Mouse (Mus musculus): ENCODE results near the gene Adam15. TPM values are rescaled to one million over a fixed set of nuclear protein-coding genes. Genes with fewer than 3 reads are reported as not detected.

Gene Adam15
- total and polyA plus RNA-seq, 3 experiments = 15.3 to 43.2 TPM; not detected in 1

DNA sequence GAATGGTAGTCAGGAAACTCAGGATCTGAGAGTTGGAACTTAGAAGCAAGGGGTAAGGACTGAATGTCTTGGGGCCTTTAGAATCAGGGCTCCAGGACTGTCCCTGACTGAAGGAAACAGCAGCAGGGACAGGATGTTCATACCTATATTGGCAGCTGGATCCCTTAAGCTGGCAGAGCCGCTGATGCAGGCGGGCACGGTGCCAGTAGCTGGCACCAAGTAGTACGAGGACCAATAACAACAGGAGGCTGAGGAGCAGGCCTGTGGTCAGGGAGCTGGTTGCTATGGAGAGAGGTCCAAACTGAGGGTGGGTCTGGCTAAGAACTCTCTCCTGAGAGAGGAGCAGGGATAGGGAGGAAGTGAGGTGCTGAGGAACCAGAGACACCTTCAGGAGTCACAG is 8.0 kb downstream of the Adam15 start:
- H3K36me3 ChIP-seq (ENCODE audit: control insufficient read depth in 1 of 2, insufficient read depth in 2 of 2, low read length in 2 of 2) = peaks cover 0 to 2% of the 10 kb centered on the region in 2 experiments; a peak in 2 of 4 replicates
- H3K4me3 ChIP-seq (ENCODE audit: control insufficient read depth in 1 of 2, insufficient read depth in 1 of 2, low read depth in 2 of 2, low read length in 2 of 2) = no peak overlapping the region
- no peaks in the 10 kb centered on the region; the same call in 1 of the 2 replicates for H3K79me2 ChIP-seq (ENCODE audit: control insufficient read depth, insufficient read depth, low read length, poor library complexity)
- no peak for DNase-seq (ENCODE audit: low read depth, low spot score)
- H3K4me1 ChIP-seq (ENCODE audit: control insufficient read depth in 1 of 2, insufficient read depth in 2 of 2, low read length in 2 of 2) = peaks cover 2 to 5% of the 10 kb centered on the region in 2 experiments
- H3K27me3 ChIP-seq (ENCODE audit: control insufficient read depth in 1 of 2, insufficient read depth in 2 of 2, low read length in 2 of 2) = no peaks in the 10 kb centered on the region
- H3K27ac ChIP-seq (ENCODE audit: control insufficient read depth, low read depth, low read length) = no peak overlapping the region
- H3K9ac ChIP-seq (ENCODE audit: control insufficient read depth, low read depth, low read length, poor library complexity, severe bottlenecking) = no peak overlapping the region
- TF ChIP-seq TBP (IDR thresholded peaks at IDR 0.05; ENCODE audit: low read depth, low read length) = no peak
- no peaks in the 10 kb centered on the region for H3K9me3 ChIP-seq (replicated peaks; ENCODE audit: insufficient read depth, low read length)

- Histone ChIP-seq H3K79me2 (ENCODE audit: control insufficient read depth, insufficient read depth, low read length, poor library complexity) (no peaks in the 10 kb centered on the region; the same call in 1 of the 2 replicates), H3K9ac (ENCODE audit: control insufficient read depth, low read depth, low read length, poor library complexity, severe bottlenecking) (no peak overlapping the region), H3K9me3 (replicated peaks; ENCODE audit: insufficient read depth, low read length) (no peaks in the 10 kb centered on the region), H3K4me1 (ENCODE audit: control insufficient read depth in 1 of 2, insufficient read depth in 2 of 2, low read length in 2 of 2) (peaks cover 4 to 11% of the 10 kb centered on the region in 2 experiments), H3K36me3 (ENCODE audit: control insufficient read depth in 1 of 2, insufficient read depth in 2 of 2, low read length in 2 of 2) (peaks cover 0 to 8% of the 10 kb centered on the region in 2 experiments; a peak in 2 of 4 replicates), H3K27me3 (ENCODE audit: control insufficient read depth in 1 of 2, insufficient read depth in 2 of 2, low read length in 2 of 2) (no peaks in the 10 kb centered on the region), H3K4me3 (ENCODE audit: control insufficient read depth in 1 of 2, insufficient read depth in 1 of 2, low read depth in 2 of 2, low read length in 2 of 2) (no peak overlapping the region), H3K27ac (ENCODE audit: control insufficient read depth, low read depth, low read length) (no peak overlapping the region)
- DNase-seq (ENCODE audit: low read depth, low spot score) = peak; percentile 79
- no peak for TF ChIP-seq ZMIZ1 (IDR thresholded peaks at IDR 0.05; ENCODE audit: low read depth, low read length)
- TF ChIP-seq HCFC1 (IDR thresholded peaks at IDR 0.05; ENCODE audit: low read depth, low read length) = 0 out of 2 replicates have a peak, but pooled peaks have one; percentile 28
- peak; percentile 72; the same call in 1 of the 2 replicates for TF ChIP-seq MAZ (IDR thresholded peaks at IDR 0.05; ENCODE audit: low read depth, low read length)
- TF ChIP-seq USF2 (IDR thresholded peaks at IDR 0.05; ENCODE audit: borderline replicate concordance in 1 of 2, insufficient read depth in 1 of 2, low read depth in 1 of 2, low read length in 2 of 2) = no peak
- TF ChIP-seq NRF1 (IDR thresholded peaks at IDR 0.05; ENCODE audit: insufficient read depth, low read depth, low read length, poor library complexity, severe bottlenecking) = peak; percentile 75
- peak; percentile 33; the same call in 1 of the 2 replicates for TF ChIP-seq ELF1 (IDR thresholded peaks at IDR 0.05; ENCODE audit: low read depth, low read length)
- TF ChIP-seq ZC3H11A (IDR thresholded peaks at IDR 0.05; ENCODE audit: low read depth, low read length) = peak; percentile 92
- peak; percentile 95 for TF ChIP-seq RAD21 (IDR thresholded peaks at IDR 0.05; ENCODE audit: low read depth, low read length)
- TF ChIP-seq SMC3 (IDR thresholded peaks at IDR 0.05; ENCODE audit: low read depth, low read length) = peak; percentile 93
- no peak for TF ChIP-seq MYC (IDR thresholded peaks at IDR 0.05; ENCODE audit: low read depth, low read length)
- TF ChIP-seq GATA1 (IDR thresholded peaks at IDR 0.05; ENCODE audit: low read depth, low read length) = no peak
- TF ChIP-seq CTCF (IDR thresholded peaks at IDR 0.05 in 2 of 3, conservative IDR thresholded peaks at IDR 0.05 in 1 of 3; ENCODE audit: control insufficient read depth in 1 of 3, insufficient read depth in 1 of 3, low read depth in 2 of 3, low read length in 3 of 3, poor library complexity in 1 of 3, severe bottlenecking in 1 of 3) = peak; percentile 95 to 99 (median 97)
- TF ChIP-seq BHLHE40 (IDR thresholded peaks at IDR 0.05; ENCODE audit: borderline replicate concordance, low read depth, low read length) = peak; percentile 53; the same call in 1 of the 2 replicates
- TF ChIP-seq USF1 (IDR thresholded peaks at IDR 0.05; ENCODE audit: low read depth, low read length) = 0 out of 2 replicates have a peak, but pooled peaks have one; percentile 13
- no peak for TF ChIP-seq JUND (IDR thresholded peaks at IDR 0.05; ENCODE audit: low read depth, low read length)
- peak; percentile 56; the same call in 1 of the 2 replicates for TF ChIP-seq SIN3A (IDR thresholded peaks at IDR 0.05; ENCODE audit: low read length)
These were observed 9.3 kb downstream of the Adam15 start for GRCm38 (mm10) chr3:89340465-89340864.

All from MEL (cell line).